Mouse (Mus musculus): Measurements from ENCODE around the gene Hivep1.

Gene Hivep1

GRCm38 (mm10) chr13:42051961-42052695, at the start of gene Hivep1:
TSS of gene Hivep1 (plus strand) at chr13:42052021.
- peak; percentile 74 to 79 for DNase-seq

GRCm38 (mm10) chr13:42015484-42016045, 36.3 kb upstream of the Hivep1 start:
- no peak for DNase-seq

GRCm38 (mm10) chr13:42016218-42016617, 35.6 kb upstream of the Hivep1 start:
- no peak for DNase-seq

DNA sequence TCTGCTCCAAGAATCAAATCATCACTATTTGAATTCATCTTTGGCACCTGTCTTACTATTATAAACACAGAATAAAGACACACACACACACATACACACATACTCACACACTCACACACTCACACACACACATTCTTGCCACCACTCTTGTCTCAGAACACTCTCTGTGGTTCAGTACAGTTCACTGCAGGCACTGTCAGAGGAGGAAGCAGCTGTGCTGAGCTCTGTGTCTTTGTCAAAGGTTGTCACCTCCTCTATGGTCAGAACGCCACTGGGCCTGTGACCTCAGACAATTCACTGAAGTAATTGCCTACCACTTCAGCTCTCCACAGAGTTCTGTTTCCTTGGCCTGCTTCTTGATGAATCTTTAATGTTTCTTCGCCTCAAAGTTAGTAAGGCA, 33.5 kb upstream of the Hivep1 start:
- DNase-seq: no peak

GRCm38 (mm10) chr13:42041203-42041602, 10.6 kb upstream of the Hivep1 start:
- no peak for DNase-seq

DNA sequence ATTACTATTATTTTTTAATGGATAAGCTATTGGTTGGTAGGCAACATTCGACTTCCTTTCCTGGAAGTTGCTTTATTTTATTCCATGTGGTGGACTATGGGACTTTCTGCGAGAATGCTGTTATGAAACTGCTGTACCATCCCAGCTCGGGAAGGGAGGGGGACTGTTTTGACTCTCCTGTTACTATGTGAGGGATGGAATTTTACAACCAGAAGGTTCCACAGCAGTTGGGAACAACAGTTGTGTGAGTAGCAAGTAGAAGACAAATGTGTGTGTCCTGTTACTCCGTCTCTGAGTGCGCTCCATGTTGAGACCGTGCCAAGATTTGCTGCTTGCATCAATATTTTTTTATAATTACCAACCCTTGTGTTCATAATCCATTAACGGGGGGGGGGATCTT, 8.4 kb upstream of the Hivep1 start:
- no peak for DNase-seq

DNA sequence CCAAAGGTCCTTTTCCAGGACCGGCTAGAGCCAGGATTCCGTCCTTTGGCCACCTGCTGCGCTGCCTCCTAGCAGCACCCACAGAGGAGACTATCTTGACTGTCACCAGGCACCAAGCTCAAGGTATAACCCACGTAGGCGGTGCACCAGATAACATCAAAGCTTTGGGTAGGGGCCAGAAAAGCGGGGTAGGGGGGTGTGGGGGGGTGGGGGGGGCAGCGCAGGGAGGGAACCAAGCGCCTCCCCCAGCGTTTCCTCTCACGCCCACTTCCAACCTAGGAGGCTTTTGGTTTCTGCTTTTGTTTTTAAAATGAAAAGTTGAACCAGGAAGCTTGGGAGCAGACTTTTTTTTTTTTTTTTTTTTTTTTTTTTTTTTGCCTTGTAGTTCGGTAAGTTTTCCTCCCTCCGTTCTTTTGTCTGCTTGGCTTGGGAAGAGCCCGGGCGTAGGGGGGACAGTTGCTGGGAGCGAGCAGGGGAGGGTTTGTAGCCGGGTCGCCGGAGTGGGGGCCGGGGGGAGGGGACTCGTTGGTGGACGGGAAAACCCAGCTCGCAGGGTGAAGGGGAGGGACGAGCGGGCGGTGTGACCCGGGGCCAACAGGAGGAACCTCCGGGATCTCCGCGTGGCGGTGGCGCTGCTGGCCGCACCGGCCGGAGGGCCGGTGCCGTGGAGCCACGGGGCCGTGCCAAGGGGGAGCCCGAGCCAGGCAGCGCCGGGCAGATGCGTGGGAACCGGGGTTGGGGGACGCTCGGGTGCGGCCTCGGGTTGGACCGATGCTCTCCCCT, 2.6 kb upstream of the Hivep1 start:
- DNase-seq: peak; percentile 50 to 57

DNA sequence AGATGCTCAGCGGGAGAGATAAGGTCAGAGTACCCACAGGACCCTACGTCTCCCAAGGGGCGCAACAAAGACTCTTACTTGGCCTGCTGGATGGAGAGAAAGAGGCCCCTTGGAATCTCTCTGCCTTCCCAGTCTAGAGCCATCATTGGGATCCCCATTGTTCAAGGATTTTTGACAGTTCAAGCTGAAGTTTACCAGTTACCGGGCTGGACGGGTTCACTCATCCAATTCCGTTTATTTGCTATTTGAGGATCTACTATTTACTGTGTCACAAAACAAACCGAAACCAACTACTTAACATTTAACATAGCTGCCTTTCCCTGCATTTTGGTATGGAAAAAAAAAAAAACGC, 2.1 kb upstream of the Hivep1 start:
- no peak for DNase-seq

DNA sequence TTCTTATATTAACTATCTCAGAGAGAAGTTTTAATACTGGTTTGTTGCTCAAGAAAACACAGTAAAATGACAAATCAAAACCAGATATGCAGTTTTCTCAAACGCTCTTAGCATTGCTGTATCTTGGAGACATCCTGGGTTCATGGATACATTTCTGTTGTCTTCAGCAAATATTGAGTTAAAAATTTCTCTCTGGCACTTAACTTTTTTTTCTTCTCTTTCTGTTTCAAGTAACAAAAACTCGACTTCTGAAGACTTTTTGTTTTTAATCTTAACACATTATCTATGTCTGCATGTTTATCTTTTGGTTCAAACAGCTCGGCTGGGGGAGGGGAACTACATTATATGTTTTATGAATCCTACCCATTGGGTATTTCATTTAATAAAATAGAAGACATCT, 1.7 kb upstream of the Hivep1 start:
- DNase-seq: peak in 1 of 2 experiments; percentile 28

DNA sequence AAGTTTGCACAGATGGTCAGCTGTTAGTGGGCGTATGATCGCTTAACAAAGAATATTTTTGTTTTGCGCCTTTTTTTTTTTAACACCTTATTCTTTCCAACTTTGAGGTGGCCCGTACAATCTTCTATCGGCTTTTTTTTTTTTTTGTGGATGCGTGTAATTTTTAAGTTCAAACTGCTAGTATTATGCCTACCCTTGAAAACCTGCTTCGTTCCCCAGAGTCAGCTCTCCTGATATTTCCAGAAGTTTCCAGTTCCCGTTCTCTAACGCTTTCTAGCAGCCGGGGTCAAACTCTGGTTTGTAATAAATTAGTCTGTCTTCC, 980 bp upstream of the Hivep1 start:
- no peak for DNase-seq

DNA sequence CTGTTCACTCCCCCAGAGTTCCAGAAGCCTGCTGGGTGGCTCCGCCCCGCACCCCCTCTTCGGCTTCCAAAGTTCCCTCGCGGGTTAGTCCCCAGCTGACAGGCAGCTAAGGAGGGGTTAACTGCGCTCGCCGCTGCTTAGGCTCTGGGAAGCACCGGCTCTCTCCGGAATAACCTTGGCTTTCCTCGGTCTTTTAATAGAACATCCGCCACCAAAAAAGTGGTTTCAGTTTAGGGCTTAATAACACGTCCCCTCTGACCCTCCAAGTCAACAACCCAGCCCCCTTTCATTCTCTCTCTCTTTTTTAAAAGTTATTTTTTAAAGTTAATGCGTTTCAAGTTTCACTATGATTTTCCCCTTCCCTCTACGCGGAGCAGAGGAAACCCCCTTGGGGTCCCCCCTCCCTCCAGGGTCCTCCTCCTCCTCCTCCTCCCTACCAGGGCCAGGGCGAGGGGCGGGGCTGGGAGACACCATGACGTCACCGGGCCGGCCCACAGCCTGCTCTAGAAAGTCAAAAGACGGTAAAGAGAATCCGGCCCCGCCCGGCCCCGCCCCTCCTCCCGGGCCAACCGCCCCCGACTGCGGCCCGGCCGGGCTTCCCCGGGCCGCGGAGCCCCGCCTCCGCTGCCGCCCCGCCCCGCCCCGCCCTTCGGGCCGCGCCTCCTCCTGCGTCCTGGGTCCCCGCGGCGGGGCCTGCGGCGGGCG, 467 bp upstream of the Hivep1 start:
- DNase-seq: peak; percentile 99

GRCm38 (mm10) chr13:42052696-42053541, 1.1 kb downstream of the Hivep1 start:
- DNase-seq: peak; percentile 87 to 92

DNA sequence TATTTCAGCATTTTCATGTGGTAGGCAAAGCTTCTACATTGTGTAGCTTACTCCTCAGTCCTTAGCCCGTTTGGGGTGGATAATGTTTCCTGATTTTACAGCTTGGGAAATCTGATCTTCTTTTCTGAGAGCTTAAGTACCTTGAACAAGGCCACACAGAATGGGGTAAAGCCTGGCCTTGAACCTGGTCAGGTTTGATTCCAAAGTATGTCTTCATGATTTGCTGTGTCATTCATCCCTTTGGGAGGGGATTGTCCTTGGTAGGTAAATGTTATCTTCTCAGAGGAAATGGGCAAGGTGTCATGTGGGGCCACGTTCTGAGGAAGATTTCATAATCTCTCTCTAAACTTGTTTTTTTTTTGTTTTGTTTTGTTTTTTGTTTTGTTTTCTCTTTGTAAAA, 1.8 kb downstream of the Hivep1 start:
- DNase-seq: no peak

- no peak for DNase-seq
Observed at GRCm38 (mm10) chr13:42054138-42054537, 2.3 kb downstream of the Hivep1 start.

- DNase-seq: no peak
Observed at GRCm38 (mm10) chr13:42056712-42057332, 5.0 kb downstream of the Hivep1 start.

DNA sequence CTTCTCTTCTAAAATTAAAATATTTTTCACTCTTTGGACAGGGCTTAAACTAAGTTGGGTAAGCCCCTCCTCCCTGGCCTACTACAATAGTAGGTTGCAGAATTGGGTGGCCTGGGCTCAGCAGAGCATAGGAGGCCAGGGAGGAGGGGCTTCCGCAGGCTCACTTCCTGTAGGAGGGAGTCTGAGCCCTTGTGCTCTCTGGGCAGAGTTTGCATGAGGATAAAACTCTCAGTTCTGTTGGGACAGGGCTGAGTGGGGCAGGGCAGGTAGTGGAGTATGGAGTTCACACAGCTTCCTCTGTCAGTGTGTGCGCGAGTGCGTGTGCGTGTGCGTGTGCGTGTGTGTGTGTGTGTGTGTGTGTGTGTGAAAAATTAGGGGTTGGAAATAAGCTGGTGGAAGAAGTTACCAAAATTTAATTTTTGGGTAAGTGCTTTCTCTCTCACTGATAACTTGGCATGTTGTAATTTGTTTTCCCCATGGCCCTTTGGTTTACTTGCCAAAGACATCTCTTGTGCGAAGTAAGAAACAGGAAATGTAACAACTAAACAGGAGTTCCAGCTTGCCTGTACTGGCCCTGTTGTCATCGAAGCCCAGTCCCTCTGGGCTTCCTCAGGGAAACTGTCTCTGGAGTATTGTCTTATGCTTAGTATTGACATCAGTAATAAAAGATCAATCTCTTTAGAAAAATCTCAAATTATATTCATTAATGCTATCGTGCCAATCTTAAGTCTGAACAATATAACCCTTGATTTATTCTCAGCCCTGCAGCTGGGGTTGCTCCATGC, 9.2 kb downstream of the Hivep1 start:
- peak; percentile 60 to 69 for DNase-seq

GRCm38 (mm10) chr13:42064257-42064656, 12.4 kb downstream of the Hivep1 start:
- no peak for DNase-seq

- DNase-seq: no peak
Observed at GRCm38 (mm10) chr13:42070236-42070635, 18.4 kb downstream of the Hivep1 start.

- DNase-seq: no peak
Observed at GRCm38 (mm10) chr13:42071011-42071410, 19.2 kb downstream of the Hivep1 start.

- no peak for DNase-seq
Observed at GRCm38 (mm10) chr13:42073285-42073684, 21.5 kb downstream of the Hivep1 start.

DNA sequence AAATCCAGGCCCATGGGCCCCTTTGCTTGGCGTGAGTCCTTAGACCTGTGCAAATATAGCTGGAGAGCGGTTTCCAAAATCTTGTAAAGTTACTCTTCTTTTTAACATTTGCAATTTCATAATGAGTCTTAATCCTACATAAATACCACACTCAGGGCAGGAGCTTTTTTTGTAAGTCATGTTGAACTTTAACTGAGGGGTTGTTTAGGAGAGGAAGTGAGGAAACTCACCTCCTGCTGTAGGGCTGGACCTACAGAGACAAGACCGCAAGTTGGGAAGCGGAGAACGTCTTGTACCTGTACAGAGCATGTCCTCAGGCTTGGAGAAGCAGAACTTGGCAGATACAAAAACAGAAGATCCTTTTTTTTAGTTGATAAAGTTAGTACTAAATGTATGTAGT, 23.7 kb downstream of the Hivep1 start:
- DNase-seq: no peak
